Mouse (Mus musculus): Measurements from ENCODE around the gene Mroh8.

DNA sequence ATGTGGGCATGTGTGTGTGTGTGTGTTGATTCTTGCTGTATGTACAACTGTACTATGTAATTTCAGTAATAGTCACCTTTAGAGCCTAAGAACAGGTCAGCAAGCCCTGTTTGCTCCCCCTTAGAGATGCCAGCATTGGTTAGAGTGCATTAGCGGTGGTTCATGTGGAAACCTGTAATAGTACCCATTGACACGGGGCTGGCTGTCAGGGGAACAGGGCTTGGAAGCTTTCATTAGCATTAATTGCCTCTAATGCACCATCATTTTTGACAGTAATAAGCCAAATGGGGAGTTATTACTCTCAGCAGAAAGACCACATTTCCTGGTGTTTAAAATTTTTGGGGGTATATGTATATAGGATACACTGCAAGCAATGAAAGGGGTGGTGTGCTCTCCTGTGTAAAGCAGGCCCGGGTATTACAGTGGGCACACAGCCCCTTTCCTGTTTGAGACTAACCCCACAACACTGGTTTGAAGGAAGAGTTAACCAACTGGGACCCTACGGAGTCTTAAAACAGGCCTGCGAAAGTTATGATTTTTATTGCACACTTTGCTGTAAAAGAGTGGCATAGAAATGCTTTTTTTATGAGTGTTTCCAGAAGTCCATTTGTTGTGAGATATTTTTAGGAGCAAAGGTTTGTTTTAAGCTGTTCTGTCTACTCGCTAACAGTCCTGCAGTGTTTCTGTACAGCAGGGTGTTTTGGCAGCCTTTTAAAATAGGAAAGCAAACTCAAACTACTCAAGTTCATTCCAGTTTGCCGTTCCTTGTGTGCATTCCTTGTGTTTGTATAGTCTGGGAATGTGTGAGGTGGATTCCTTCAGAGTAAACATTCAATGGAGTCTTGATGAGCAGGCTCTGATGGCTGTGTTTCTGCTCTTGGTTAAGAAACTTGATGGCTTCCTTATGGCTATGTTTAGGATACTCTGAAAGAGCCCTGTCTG is 27.0 kb upstream of the Mroh8 start:
- no peak for TF ChIP-seq CTCF (IDR thresholded peaks at IDR 0.05; ENCODE audit: control insufficient read depth, insufficient read depth, low read length)
- TF ChIP-seq POLR2A (IDR thresholded peaks at IDR 0.05; ENCODE audit: borderline replicate concordance, control insufficient read depth, low read depth, low read length): no peak

Data from bone marrow, adult 2 months (tissue).